ENCODE assay signal across 1 mouse cellular context in the genomic region with DNA sequence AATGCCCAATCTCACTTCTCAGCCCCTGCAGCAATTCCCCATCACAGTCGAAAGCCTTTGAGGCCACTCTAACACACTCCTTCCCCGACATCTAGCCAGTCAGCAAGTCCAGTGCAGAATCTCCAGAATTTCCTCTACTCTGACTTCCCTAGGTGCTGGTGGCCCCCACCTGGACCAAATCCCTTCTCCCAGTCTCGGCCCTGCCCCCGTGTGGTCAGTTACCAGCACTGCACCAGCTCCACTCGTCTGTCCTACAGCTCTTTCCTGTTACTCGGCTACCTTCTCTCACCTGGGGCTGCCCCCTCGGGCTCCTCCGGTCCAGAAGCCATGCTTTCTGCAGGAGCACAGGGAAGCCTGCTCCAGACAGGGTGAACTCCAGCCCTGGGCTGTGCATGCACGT.
TF ChIP-seq lines count a peak whose summit lies in the region.

No protein-coding gene starts in this region.

TF ChIP-seq in MEL, 35 proteins besides CTCF, POLR2A, EP300 and RAD21 (continued from another document):
- TF ChIP-seq BHLHE40 (IDR thresholded peaks at IDR 0.05; ENCODE audit: borderline replicate concordance, low read depth, low read length) (no peak), HCFC1 (IDR thresholded peaks at IDR 0.05; ENCODE audit: low read depth, low read length) (no peak), E2F4 (IDR thresholded peaks at IDR 0.05; ENCODE audit: borderline replicate concordance, low read depth, low read length) (no peak), TBP (IDR thresholded peaks at IDR 0.05; ENCODE audit: low read depth, low read length) (no peak)
